Mouse (Mus musculus): Measurements from ENCODE around the gene Prr5l.

GRCm38 (mm10) chr2:101884286-101884685, 1.5 kb upstream of the Prr5l start:
- TF ChIP-seq CTCF (IDR thresholded peaks at IDR 0.05) (no peak), EP300 (IDR thresholded peaks at IDR 0.05) (no peak)
